Mouse (Mus musculus) embryonic facial prominence, embryonic 12.5 days (tissue): ENCODE measurements around the gene Btbd9. TPM values are rescaled to one million over a fixed set of nuclear protein-coding genes. Genes with fewer than 3 reads are reported as not detected.

ENCODE experiments used
- ATAC-seq: fragments of 200-750 bp; cut with Nextera tagmentation; 2 replicates; pipeline ENCODE4 v1.8.0; 2017; ENCODE audit not compliant: insufficient number of reproducible peaks, insufficient read depth, low FRiP score, low TSS enrichment
- H3K27ac ChIP-seq: fragments of 300-500 bp; sonication (generic); 2 replicates; pipeline ENCODE4 v1.5.1; 2016; ENCODE audit warnings: mild to moderate bottlenecking
- H3K27me3 ChIP-seq: fragments of 300-500 bp; sonication (generic); 2 replicates; pipeline ENCODE4 v1.6.1; 2016; ENCODE audit warnings: mild to moderate bottlenecking, moderate library complexity
- H3K36me3 ChIP-seq: fragments of 300-500 bp; sonication (generic); 2 replicates; pipeline ENCODE4 v1.6.1; 2016; ENCODE audit warnings: mild to moderate bottlenecking
- H3K4me1 ChIP-seq: fragments of 300-500 bp; sonication (generic); 2 replicates; pipeline ENCODE4 v1.6.1; 2016
- H3K4me2 ChIP-seq: fragments of 300-500 bp; sonication (generic); replicated peaks from 2 replicates; pipeline ENCODE4 v1.6.1; 2016; ENCODE audit warnings: mild to moderate bottlenecking, moderate library complexity
- H3K4me3 ChIP-seq: fragments of 300-500 bp; sonication (generic); 2 replicates; pipeline ENCODE4 v1.5.1; 2016; ENCODE audit warnings: mild to moderate bottlenecking
- H3K9ac ChIP-seq: fragments of 300-500 bp; sonication (generic); 2 replicates; pipeline ENCODE4 v1.6.1; 2016; ENCODE audit warnings: mild to moderate bottlenecking, moderate library complexity
- H3K9me3 ChIP-seq: fragments of 300-500 bp; sonication (generic); 2 replicates; pipeline ENCODE4 v1.6.1; 2016; ENCODE audit warnings: mild to moderate bottlenecking, moderate library complexity
- WGBS: fragments of 180-500 bp; shearing (Covaris S2); methylation state at CpG from one replicate; pipeline ENCODE4 v1.1.7; 2016; 5-methylcytosine and 5-hydroxymethylcytosine counted together
- polyA plus RNA-seq: library from polyadenylated mRNA; unstranded; fragments of >200 nt; fragmentation: Nextera tagmentation; extraction: Ambion mirVana; gene quantifications from 2 replicates; pipeline ENCODE4 v1.2.1, GENCODE M21; 2016

The Btbd9 gene
- polyA plus RNA-seq, 1 experiment from 2014 or later = 71.6 TPM

DNA sequence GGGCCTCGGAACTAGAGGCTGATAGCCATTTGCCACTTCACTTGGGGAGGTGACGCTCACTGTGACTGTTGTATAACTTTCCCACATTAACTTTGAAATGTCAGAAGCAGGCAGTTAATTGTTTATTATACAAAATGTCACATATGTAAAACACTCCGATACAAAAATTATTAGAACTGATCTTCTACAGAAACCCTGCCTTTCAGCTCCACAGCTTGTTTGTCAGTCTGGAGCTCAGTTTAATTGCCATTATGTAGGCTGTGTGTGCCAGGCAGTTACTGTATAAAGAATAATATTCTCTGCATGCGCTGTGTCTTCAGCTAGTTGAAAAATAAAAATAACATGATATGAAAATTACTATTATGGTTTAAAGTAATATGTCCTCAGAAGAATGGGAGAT lies 267.4 kb downstream of the Btbd9 start:
- WGBS = 81% methylated on average over 4 of the region's 4 CpGs
- H3K4me2 ChIP-seq = no peak overlapping the region
- H3K27ac ChIP-seq = no peak overlapping the region
- no peak overlapping the region for H3K4me3 ChIP-seq
- H3K4me1 ChIP-seq = peaks cover 7% of the 10 kb centered on the region; the same call in 1 of the 2 replicates
- H3K36me3 ChIP-seq = no peaks in the 10 kb centered on the region
- no peak overlapping the region for H3K9ac ChIP-seq
- no peak for ATAC-seq
- H3K9me3 ChIP-seq = no peaks in the 10 kb centered on the region
- no peaks in the 10 kb centered on the region for H3K27me3 ChIP-seq

DNA sequence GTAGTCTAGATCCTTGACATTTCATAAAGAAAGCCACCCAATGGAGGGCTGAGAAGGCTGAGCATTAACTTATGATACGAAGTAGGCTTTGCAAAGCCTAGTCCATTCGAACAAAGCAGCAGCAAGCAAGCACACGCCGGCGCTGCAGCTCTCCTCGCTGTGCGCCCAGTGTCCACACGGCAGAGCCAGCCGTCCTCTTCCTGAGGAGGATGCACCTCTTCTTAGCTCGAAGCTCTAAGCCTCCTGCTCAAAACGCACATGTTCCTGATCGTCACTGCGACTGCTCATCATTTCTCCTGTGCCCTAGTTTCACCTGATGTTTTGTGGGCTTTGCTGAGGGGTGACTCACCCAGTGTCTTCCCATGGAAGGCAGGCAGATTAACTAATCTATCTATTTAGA lies 268.0 kb downstream of the Btbd9 start:
- no peak for ATAC-seq

DNA sequence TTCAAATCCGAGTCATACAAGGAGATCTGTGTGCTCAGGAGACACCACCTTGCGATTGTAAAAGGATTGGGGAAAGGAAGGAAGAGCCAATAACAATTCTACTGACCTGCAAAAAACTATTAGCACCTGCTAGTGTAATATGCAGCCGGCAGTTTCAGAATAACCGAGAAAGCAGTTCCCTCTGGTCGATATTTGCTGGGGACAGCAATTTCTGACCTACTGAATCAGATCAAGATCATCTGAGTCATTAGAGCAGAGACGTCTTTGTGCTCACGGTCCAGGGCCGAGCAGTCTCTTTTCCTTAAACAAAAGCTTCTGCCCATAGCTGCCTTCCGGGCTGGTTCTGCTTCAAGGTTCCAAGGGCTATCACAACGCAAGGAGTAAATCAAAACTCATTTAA lies 269.1 kb downstream of the Btbd9 start:
- Histone ChIP-seq H3K4me2 (no peak overlapping the region), H3K9me3 (no peaks in the 10 kb centered on the region), H3K9ac (no peak overlapping the region), H3K4me1 (peaks cover 7% of the 10 kb centered on the region; the same call in 1 of the 2 replicates), H3K27me3 (no peaks in the 10 kb centered on the region), H3K27ac (no peak overlapping the region), H3K36me3 (no peaks in the 10 kb centered on the region), H3K4me3 (no peak overlapping the region)
- 66% methylated on average over 10 of the region's 10 CpGs for WGBS
- no peak for ATAC-seq

More for the DNA sequence above, 268.0 kb downstream of the Btbd9 start:
- Histone ChIP-seq H3K9me3 (no peaks in the 10 kb centered on the region), H3K36me3 (no peaks in the 10 kb centered on the region), H3K4me1 (peaks cover 7% of the 10 kb centered on the region; the same call in 1 of the 2 replicates), H3K4me3 (no peak overlapping the region), H3K4me2 (no peak overlapping the region), H3K27me3 (no peaks in the 10 kb centered on the region), H3K9ac (no peak overlapping the region), H3K27ac (no peak overlapping the region)
- 84% methylated on average over 13 of the region's 13 CpGs for WGBS

DNA sequence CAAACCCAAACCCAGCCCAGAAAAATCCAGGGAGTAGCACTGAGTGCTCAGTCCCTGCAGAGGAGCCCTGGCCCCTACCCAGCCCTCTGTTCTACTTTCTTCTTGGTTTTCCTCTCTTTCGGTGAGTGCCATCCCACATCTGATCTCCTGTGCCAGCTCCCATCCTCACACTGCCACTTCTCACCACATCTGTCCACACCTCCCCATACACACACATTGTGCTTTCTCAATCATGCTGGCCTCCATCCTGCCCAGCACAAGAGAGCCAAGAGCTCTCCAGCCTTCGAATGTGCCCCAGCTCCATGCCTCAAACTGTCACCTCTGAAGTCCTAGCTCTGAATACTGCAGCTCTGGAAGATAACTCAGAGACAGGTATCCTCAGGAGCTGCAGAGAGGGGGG lies 271.5 kb downstream of the Btbd9 start:
- ATAC-seq = no peak
- no peaks in the 10 kb centered on the region for H3K36me3 ChIP-seq
- no peaks in the 10 kb centered on the region for H3K9me3 ChIP-seq
- no peak overlapping the region for H3K4me2 ChIP-seq
- no peak overlapping the region for H3K4me3 ChIP-seq
- H3K9ac ChIP-seq = no peak overlapping the region
- H3K27me3 ChIP-seq = no peaks in the 10 kb centered on the region
- H3K27ac ChIP-seq = no peak overlapping the region
- WGBS = 89% methylated on average over 2 of the region's 2 CpGs
- H3K4me1 ChIP-seq = peaks cover 7% of the 10 kb centered on the region; the same call in 1 of the 2 replicates

DNA sequence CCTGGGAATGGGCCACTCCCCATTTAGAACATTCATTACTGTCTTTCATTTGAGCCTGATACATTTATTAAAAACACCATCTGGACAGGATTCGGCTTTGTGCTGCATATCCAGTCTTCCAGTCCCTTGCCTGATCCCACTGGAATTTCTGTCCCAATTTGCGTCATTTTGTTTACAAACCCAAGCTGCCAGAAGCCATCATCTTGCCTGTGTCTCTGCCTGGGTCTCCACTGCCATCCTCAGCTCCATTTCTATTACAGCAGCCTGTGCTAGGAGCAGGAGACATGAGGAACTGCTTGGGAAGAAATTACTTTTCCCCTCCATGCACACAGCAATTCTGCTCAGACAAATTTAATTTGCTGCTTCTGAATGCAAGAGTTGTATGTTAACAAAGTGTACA lies 274.9 kb downstream of the Btbd9 start:
- H3K27ac ChIP-seq = no peak overlapping the region
- no peak overlapping the region for H3K4me3 ChIP-seq
- H3K4me2 ChIP-seq = no peak overlapping the region
- H3K9ac ChIP-seq = no peak overlapping the region
- H3K4me1 ChIP-seq = no peaks in the 10 kb centered on the region
- WGBS = 69% methylated on average over 2 of the region's 2 CpGs
- peaks cover 7% of the 10 kb centered on the region; the same call in 1 of the 2 replicates for H3K36me3 ChIP-seq
- H3K9me3 ChIP-seq = no peaks in the 10 kb centered on the region
- no peaks in the 10 kb centered on the region for H3K27me3 ChIP-seq
- no peak for ATAC-seq

DNA sequence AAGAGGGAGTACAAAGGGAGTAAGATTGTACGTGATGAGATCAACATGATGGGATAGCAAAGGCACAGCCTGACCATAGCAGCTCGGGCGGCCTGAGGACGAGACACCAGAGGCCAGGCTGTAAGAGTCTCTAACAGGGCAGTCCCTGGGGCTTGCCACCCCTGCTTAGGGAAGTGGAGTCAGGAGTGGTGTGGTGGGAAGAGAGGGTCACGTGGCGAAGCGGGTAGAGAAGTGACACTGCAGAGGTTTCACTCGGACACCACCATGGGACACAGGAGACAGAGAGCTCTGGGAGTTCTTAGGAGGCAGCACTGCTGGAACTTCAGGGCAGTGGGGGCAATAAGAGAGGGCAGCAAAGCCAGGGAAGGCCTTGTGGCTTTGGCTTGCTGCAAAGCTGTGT lies 278.9 kb downstream of the Btbd9 start:
- WGBS = 92% methylated on average over 8 of the region's 8 CpGs
- no peaks in the 10 kb centered on the region for H3K9me3 ChIP-seq
- H3K36me3 ChIP-seq = peaks cover 7% of the 10 kb centered on the region; the same call in 1 of the 2 replicates
- 0 out of 2 replicates have a peak, but pooled peaks cover 10% of the 10 kb centered on the region for H3K4me1 ChIP-seq
- H3K4me2 ChIP-seq = no peak overlapping the region
- H3K9ac ChIP-seq = no peak overlapping the region
- no peak overlapping the region for H3K4me3 ChIP-seq
- no peak overlapping the region for H3K27ac ChIP-seq
- no peak for ATAC-seq
- no peaks in the 10 kb centered on the region for H3K27me3 ChIP-seq

DNA sequence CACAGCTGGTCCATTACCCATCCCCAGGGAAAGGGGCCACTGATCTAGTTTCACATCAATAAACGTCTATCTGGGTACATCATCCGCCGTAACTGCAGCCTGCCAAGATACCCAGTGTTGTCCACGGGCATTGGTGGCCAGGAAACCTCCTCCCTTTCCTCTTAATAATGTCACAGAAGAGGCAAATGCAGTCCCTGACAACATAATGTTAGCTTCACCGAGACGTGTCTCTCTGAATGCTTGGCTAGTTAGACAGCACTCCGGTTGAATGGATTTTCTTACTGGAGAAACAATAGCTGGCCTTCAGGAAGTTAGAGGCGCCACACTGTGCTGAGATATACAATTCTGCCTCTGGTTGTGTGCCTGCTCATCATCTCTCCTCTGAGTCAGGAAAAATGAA lies 280.2 kb downstream of the Btbd9 start:
- H3K27ac ChIP-seq = no peak overlapping the region
- WGBS = 48% methylated on average over 8 of the region's 8 CpGs
- H3K4me2 ChIP-seq = no peak overlapping the region
- peaks cover 7% of the 10 kb centered on the region; the same call in 1 of the 2 replicates for H3K36me3 ChIP-seq
- H3K9ac ChIP-seq = no peak overlapping the region
- no peak for ATAC-seq
- H3K9me3 ChIP-seq = no peaks in the 10 kb centered on the region
- H3K4me3 ChIP-seq = no peak overlapping the region
- H3K27me3 ChIP-seq = no peaks in the 10 kb centered on the region
- H3K4me1 ChIP-seq = peaks cover 17% of the 10 kb centered on the region; the same call in 1 of the 2 replicates

DNA sequence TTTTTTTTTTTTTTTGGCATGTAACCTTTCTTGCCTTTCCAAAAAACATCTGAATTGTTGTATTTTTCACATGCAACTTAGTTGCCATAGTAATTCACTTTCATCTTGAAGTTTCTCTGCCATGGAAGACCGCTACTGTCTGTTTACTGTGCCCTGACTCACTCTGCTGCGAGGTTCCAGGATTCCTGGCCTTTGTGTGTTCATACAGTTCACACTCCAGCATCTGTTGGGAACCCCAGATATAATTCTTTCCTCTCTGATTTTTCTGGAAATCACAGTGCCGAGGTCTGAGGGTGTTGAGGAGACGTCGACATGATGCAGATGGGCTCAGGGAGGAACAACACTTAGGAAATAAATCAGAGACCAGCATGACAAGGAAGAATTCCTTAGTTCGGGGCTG lies 283.6 kb downstream of the Btbd9 start:
- Histone ChIP-seq H3K9ac (no peak overlapping the region), H3K4me3 (no peak overlapping the region), H3K4me2 (no peak overlapping the region), H3K27me3 (no peaks in the 10 kb centered on the region), H3K4me1 (peaks cover 19% of the 10 kb centered on the region), H3K36me3 (peaks cover 2% of the 10 kb centered on the region; the same call in 1 of the 2 replicates), H3K27ac (no peak overlapping the region), H3K9me3 (no peaks in the 10 kb centered on the region)
- WGBS = 79% methylated on average over 6 of the region's 6 CpGs
- no peak for ATAC-seq

DNA sequence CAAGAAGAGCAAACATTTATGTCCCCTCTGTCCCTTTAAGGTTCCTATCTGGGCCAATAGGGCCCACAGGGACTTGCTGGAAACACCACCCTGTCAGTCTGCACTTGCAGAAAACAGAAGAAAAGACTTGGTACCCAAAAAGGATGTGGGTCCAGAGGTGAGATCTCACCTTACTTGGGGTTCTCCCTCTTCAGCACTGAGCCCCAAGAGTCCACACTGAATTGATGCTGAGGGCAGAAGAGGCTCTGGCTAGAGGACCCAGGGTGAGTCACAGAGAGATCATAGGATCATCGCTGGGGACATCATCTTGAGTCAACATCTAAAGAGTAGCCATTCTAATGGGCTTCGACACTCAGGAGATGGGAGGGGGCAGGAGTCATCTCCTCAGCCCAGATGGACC lies 290.6 kb downstream of the Btbd9 start:
- 87% methylated on average over 2 of the region's 2 CpGs for WGBS

DNA sequence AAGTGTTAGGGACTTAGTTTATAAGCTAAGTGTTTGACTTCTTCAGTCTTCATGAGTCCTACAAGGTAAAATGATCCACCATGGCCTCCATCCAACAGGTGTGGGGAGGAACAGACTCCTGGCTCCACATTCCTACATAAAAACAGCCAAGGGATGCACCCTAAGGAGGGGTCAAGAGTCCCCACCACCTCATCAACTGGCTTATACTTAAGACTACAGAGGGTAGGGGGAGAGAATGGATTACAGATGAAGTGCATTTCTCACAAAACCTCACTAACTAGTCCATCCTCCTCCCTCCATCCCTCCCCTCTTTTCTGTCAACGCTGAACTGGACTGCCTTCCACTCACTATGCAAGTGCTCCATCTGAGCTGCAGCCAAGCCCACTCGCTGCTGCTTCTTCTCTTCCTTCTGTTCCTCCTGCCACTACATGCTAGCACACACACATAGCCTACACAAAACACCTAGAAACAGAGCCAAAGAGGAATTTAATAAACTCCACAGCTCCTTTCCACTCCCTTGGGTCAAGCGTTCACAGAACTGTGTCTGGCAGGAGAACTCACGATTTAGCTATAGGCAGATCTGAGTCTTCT lies 292.7 kb downstream of the Btbd9 start:
- no peak overlapping the region for H3K4me3 ChIP-seq
- H3K36me3 ChIP-seq = no peaks in the 10 kb centered on the region
- peaks cover 28% of the 10 kb centered on the region for H3K4me1 ChIP-seq
- no peaks in the 10 kb centered on the region for H3K27me3 ChIP-seq
- no peak overlapping the region for H3K9ac ChIP-seq
- H3K9me3 ChIP-seq = no peaks in the 10 kb centered on the region
- no peak for ATAC-seq
- H3K27ac ChIP-seq = no peak overlapping the region
- H3K4me2 ChIP-seq = no peak overlapping the region
- 82% methylated on average over 4 of the region's 4 CpGs for WGBS

More for the DNA sequence above, 290.6 kb downstream of the Btbd9 start:
- Histone ChIP-seq H3K27me3 (no peaks in the 10 kb centered on the region), H3K4me2 (no peak overlapping the region), H3K27ac (no peak overlapping the region), H3K9ac (no peak overlapping the region), H3K9me3 (no peaks in the 10 kb centered on the region), H3K4me3 (no peak overlapping the region), H3K4me1 (peaks cover 13% of the 10 kb centered on the region; the same call in 1 of the 2 replicates), H3K36me3 (no peaks in the 10 kb centered on the region)
- no peak for ATAC-seq

DNA sequence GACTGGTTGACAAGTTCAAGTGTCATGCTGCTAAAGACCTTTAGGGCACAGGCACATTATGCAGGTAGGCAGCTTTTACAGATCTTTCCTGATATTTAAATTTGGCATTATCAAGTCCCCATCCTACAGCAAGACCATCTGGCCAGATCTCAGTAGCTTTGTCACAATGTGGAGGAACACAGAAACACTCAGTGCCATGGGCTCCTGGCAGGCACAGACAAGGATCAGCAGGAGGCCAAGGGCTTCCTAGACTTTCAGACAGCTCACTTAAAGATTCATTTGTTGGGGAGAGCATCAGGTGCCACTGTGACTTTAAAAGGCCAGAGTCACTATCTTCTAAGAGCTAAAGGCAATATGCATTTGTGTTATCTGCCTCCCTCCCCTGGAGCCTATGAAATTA lies 293.3 kb downstream of the Btbd9 start:
- H3K27me3 ChIP-seq = no peaks in the 10 kb centered on the region
- H3K4me1 ChIP-seq = peaks cover 28% of the 10 kb centered on the region
- no peak overlapping the region for H3K9ac ChIP-seq
- no peak overlapping the region for H3K4me3 ChIP-seq
- H3K9me3 ChIP-seq = no peaks in the 10 kb centered on the region
- no peak overlapping the region for H3K4me2 ChIP-seq
- H3K36me3 ChIP-seq = no peaks in the 10 kb centered on the region
- no peak for ATAC-seq
- no peak overlapping the region for H3K27ac ChIP-seq

DNA sequence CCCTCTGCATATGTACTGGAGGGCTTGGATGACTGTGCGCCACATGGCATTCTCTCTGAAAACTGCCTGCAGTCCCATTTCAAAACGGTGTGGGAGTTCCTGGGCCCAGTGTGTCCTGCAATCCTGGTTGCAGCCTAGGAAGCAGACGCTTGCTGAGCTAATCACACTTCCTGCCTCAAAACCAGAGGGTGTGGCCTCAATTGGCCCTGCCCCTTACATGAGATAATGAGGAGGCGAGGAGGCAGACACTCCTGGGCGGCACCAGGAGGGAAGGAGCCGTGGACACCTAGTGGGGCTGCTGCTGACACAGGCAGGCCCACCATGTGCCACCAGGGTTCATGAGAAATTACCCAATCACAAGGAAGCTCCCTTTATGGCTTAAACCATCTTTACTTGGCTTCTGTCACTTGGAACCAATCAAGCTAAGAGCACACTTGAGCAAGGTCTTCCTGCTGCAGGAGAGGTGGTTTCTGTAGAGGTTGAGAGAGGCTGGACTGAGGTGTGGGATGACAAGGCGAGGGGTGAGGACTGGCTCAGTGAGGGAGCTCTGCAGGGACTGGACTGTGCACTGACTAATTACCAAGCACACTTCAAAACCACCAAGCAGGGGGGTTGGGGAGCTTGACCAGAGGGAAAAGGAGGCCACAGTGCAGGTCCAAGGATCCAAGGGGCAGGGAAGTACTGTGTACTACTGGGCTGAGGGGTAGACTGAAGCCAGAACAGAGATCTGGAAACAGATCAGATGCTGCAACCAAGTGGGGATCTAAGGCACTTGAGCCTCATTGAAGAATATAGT lies 295.8 kb downstream of the Btbd9 start:
- H3K9ac ChIP-seq = no peak overlapping the region
- no peak overlapping the region for H3K27ac ChIP-seq
- H3K9me3 ChIP-seq = no peaks in the 10 kb centered on the region
- H3K4me1 ChIP-seq = peaks cover 18% of the 10 kb centered on the region
- H3K27me3 ChIP-seq = no peaks in the 10 kb centered on the region
- no peak overlapping the region for H3K4me2 ChIP-seq
- no peak for ATAC-seq
- WGBS = 61% methylated on average over 7 of the region's 7 CpGs
- no peak overlapping the region for H3K4me3 ChIP-seq
- no peaks in the 10 kb centered on the region for H3K36me3 ChIP-seq
